ENCODE assay signal across 22 mouse cellular contexts in the genomic region with DNA sequence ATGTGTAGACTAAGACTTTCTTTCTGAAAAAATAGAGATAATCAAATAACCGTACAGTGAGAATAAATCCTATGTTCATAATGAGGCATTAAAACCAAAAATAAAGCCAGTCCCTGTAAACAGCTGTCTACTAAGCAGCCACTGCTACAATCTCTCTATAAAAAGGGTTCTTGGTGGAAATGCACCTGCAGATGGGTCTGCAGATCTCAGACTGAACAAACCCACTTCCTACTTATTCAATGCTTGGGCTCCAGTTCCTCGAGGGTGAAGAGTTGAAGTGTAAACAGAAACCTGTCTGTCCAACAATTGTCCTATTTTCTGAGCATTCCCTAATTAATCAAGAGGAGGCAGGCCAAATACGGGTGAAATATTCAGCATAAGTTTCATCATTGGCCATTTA. TPM values are rescaled to one million over a fixed set of nuclear protein-coding genes. Genes with fewer than 3 reads are reported as not detected.
DNase-seq lines count a peak whose midpoint lies in the region; ATAC-seq and TF ChIP-seq lines count a peak whose summit lies in the region.
"Had no signal": no experiment of that assay in that cellular context is flagged by ENCODE, and none has a peak within 500 bp of the region (broad histone marks: within the 10 kb centered on the region; RNA-seq: fewer than 3 reads in every experiment).

No protein-coding gene starts in this region.

- no peaks in the 10 kb centered on the region for H3K36me3 ChIP-seq in splenic B cell, adult 2 months (ENCODE audit: control insufficient read depth, insufficient read depth, low read length, poor library complexity, severe bottlenecking)
- H3K36me3 ChIP-seq in heart, adult 2 months (ENCODE audit: control insufficient read depth, insufficient read depth, low read length), result no peaks in the 10 kb centered on the region
- H3K36me3 ChIP-seq: forebrain, embryonic 10.5 days; heart, embryonic 10.5 days; hindbrain, embryonic 13.5 days had no signal

- no peak for TF ChIP-seq CTCF in heart, adult 2 months (IDR thresholded peaks at IDR 0.05)

- H3K4me1 ChIP-seq in heart, adult 2 months (ENCODE audit: control insufficient read depth, insufficient read depth, low read length), result peaks cover 2% of the 10 kb centered on the region; the same call in 1 of the 2 replicates

- H3K27me3 ChIP-seq in splenic B cell, adult 2 months (ENCODE audit: control insufficient read depth, insufficient read depth, low read length, poor library complexity, severe bottlenecking), result no peaks in the 10 kb centered on the region
- H3K27me3 ChIP-seq in heart, adult 2 months (ENCODE audit: control insufficient read depth, insufficient read depth, low read length), result no peaks in the 10 kb centered on the region
- H3K27me3 ChIP-seq: CH12.LX; hindbrain, embryonic 13.5 days; Patski had no signal

- TF ChIP-seq EP300 in heart, adult 2 months (IDR thresholded peaks at IDR 0.05; ENCODE audit: insufficient read depth, low read depth, low read length), result no peak

- DNase-seq in spleen, postnatal 36 days (ENCODE audit: low spot score in 2 of 2), result peak; percentile 14 to 22
- DNase-seq in spleen, postnatal 4 days (ENCODE audit: low spot score in 2 of 2), result no peak
- DNase-seq in CD4-positive, CD25-positive, alpha-beta regulatory T cell, adult 2 months (ENCODE audit: low read depth, low spot score), result peak; percentile 54
- peak; percentile 39 for DNase-seq in splenic B cell, adult 2 months (ENCODE audit: low read depth, low spot score)
- no peak for DNase-seq in kidney, postnatal 10 days
- DNase-seq in heart, adult 2 months, result no peak
- DNase-seq: adrenal gland, postnatal 10 days; cerebellum, adult 11 months; cerebellum, adult 8-10 months; cerebellum, postnatal 14 days; gastrocnemius, postnatal 36 days; heart, adult 11 months; heart, postnatal 10 days had no signal

- TF ChIP-seq POLR2A in heart, adult 2 months (IDR thresholded peaks at IDR 0.05; ENCODE audit: insufficient read depth, low read depth, low read length), result no peak

- H3K27ac ChIP-seq in heart, adult 2 months, result no peak overlapping the region
- H3K27ac ChIP-seq: forebrain, embryonic 10.5 days; hindbrain, embryonic 13.5 days had no signal

- H3K4me3 ChIP-seq in heart, adult 2 months, result no peak overlapping the region
- H3K4me3 ChIP-seq: forebrain, embryonic 10.5 days; heart, embryonic 10.5 days; hindbrain, embryonic 13.5 days had no signal

- WGBS in heart, adult 2 months, result 76% methylated on average over 3 of the region's 3 CpGs

- no peaks in the 10 kb centered on the region for H3K79me2 ChIP-seq in heart, adult 2 months (replicated peaks; ENCODE audit: control insufficient read depth, insufficient read depth, low read length)

- 0 out of 2 replicates have a peak, but pooled peaks have one; percentile 45 for ATAC-seq in common myeloid progenitor, adult 5-6 weeks (replicated peaks; ENCODE audit: low read depth, poor library complexity, severe bottlenecking)
- ATAC-seq in erythroid progenitor cell, adult 5-6 weeks (replicated peaks; ENCODE audit: low FRiP score, poor library complexity, severe bottlenecking), result no peak
- ATAC-seq: forebrain, embryonic 14.5 days; intestine, postnatal 0 days; Patski had no signal

- H3K9ac ChIP-seq in heart, adult 2 months (ENCODE audit: low read depth, low read length), result no peak overlapping the region
- H3K9ac ChIP-seq: hindbrain, embryonic 13.5 days had no signal

- intact Hi-C loops in heart, adult 2 months (cut with DNase I), result no loop called here

RNA-seq across cellular contexts. Expression of gene S1pr1, which starts 20.0 kb away (rescaled TPM):
- total RNA-seq in common myeloid progenitor, adult 5-6 weeks (2017), result 3.5 and 8.3 TPM in 2 replicates
- 15.5 and 19.7 TPM in 2 replicates for total RNA-seq in erythroid progenitor cell, adult 5-6 weeks (2015; ENCODE audit: low replicate concordance)
- 2.2 and 5.4 TPM in 2 replicates for total RNA-seq in erythroid progenitor cell, adult 5-6 weeks (2017; ENCODE audit: low replicate concordance)
- total RNA-seq in heart, adult 2 months (2021), result 10 to 100 TPM; 53.8 to 72.1 TPM
- 67.0 and 90.6 TPM in 2 replicates for polyA plus RNA-seq in heart, adult 2 months (2012; rRNA removed)

Comparison
In these comparisons a context has a peak if more than half of its experiments do, and no peak if none do; other contexts are left out.
1. DNase-seq: peak in spleen, postnatal 36 days (2 of 2), CD4-positive, CD25-positive, alpha-beta regulatory T cell, adult 2 months (single experiment) and splenic B cell, adult 2 months (single experiment); none in spleen, postnatal 4 days (0 of 2), kidney, postnatal 10 days (single experiment) and heart, adult 2 months (0 of 2).